Mouse (Mus musculus) c-Kit-positive CD71-positive TER-119-positive erythroid progenitor cells, embryonic 14.5 days (primary cell): ENCODE measurements around the gene Dpep2nb.
"Not testable (repeated sequence)": the region's sequence is repeated elsewhere in the genome, so short reads cannot be mapped to it uniquely, and the experiment has no call there.

ENCODE experiments used
- DNase-seq: peaks from one replicate; pipeline ENCODE4 v3.0.0-alpha.2; 2013; ENCODE audit warnings: low spot score

The Dpep2nb gene

DNA sequence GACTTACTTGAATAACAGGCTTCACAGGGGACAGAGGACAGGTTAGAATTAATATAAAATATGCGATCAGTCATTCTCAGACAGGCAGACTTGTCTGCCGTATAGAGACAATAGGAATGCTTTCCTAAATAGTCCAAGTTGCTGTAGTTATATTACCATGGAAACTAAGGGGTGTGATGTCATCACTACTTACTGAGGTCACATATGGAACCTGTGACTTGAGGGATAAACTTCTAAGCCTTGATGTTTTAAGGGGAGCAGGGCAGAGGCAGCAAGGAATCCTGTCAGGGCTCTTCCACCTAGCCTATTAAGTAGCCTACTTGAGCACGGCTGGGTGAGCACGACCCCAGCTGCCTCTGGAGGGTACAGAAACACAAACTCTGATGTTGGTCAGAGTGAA, at the start of gene Dpep2nb:
Gene Dpep2nb, minus strand, starts transcription at position 101 of the 400 bp plus-strand sequence.
- no peak for DNase-seq

DNA sequence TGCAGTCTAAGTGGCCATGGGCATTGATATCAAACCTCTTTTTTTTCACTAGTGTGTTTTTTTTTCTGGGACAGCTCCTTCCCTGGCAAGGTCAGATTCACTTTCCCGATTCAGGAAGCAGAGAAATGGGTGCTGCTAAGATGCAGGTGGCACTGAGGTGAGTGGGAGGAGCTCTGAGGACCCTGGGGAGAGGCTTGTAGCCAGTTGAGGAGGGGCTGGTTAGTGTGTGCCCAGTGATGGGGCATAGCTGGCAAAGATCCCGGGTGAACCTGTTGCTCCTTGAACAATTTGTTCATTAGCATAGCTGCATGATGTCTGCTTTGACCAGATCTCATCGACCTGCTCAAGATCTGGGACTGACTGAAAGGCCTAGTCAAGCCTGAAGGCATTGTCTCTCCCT, 49.3 kb upstream of the Dpep2nb start:
- DNase-seq, result no peak

DNA sequence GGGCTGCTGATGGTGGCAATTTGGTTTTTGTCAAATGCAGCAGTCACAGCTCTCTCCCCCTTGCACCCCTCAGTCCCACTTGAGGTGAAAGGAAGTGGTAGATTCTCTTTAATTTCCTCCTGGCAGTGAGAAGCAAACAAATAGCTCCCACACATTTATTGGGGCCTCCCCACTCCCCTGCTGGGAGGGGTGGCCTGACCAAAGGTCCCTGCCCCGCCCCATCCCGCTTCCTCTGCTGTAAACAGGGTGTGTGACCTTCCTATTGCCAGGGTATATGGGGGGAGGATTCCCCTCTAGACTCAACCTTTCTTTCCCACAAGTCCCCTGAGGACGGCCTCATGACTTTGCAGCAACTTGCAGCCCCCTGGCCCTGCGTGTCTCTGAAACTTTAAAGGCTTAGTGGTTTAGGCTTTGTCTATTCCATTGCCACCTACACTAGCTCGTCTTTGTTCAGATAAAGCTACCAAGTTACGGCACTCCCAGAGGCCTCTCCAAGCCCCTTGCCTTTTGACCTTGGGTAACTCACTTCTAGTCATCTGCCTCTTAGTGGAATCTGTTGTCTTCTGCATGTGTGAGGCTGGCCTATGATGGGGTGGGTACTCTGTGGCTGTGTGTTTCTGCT, 48.5 kb upstream of the Dpep2nb start:
- no peak for DNase-seq

DNA sequence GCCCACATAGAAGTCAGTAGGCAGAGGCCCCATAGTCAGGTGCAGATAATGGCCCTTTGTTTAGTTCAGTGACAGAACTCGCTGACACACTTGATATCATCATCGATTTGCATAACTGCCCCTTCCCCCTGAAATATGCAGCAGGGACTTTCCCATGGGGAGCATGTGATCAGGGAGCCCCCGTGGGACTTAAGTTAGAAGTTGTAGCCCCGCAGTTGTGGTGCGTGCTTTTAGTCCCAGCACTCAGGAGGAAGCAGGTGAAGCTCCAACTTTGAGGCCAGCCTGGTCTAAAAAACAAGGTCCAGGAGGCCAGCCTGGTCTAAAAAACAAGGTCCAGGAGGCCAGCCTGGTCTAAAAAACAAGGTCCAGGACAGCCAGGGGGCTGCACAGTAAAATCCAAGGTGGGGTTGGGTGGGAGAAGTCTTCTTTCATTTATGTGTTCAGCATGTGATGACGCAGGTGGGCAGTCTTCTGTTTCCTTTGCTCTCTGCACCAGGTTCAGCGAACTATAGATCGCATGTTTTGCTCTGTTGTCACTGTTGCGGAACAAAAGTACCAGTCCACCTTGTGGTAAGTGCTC, 46.8 kb upstream of the Dpep2nb start:
- no peak for DNase-seq

DNA sequence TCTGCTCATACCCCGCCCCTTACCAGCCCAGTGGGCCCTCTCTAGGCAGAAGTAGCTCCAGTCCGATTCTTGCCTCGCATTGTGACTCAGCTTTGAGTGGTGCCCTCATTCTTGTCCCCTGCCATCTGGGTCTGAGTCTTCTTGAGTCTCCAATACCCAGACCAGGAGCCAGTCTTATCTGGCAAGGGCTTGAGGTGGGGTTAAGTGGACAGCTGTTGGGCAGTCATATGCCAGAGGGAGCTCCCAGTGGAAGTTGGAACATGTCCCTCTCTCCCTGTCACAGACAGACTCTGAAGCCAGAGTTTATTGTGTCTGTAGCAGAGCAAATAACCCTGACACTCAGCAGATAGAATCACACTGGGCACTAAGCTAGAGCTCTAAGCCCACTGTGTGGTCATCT, 45.3 kb upstream of the Dpep2nb start:
- DNase-seq, result no peak

DNA sequence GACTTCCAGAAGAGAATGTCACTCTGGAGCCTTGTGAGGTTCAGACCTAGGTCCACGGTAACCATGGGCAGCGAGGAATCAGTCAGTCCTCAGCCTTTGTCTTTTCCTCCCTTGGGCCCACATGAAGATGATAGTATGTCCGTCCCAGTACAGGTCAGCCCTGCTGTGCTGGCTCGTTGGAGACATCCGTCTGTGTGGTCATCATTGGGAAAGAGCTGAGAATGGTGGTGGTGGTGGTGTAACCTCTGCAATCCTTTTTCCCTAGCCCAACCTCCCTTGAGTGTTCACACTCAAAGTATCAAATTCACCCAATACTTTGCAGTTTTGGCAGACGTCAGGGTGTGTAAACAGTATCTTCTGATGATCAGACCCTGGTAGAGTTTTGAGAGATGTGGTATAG, 44.1 kb upstream of the Dpep2nb start:
- no peak for DNase-seq

DNA sequence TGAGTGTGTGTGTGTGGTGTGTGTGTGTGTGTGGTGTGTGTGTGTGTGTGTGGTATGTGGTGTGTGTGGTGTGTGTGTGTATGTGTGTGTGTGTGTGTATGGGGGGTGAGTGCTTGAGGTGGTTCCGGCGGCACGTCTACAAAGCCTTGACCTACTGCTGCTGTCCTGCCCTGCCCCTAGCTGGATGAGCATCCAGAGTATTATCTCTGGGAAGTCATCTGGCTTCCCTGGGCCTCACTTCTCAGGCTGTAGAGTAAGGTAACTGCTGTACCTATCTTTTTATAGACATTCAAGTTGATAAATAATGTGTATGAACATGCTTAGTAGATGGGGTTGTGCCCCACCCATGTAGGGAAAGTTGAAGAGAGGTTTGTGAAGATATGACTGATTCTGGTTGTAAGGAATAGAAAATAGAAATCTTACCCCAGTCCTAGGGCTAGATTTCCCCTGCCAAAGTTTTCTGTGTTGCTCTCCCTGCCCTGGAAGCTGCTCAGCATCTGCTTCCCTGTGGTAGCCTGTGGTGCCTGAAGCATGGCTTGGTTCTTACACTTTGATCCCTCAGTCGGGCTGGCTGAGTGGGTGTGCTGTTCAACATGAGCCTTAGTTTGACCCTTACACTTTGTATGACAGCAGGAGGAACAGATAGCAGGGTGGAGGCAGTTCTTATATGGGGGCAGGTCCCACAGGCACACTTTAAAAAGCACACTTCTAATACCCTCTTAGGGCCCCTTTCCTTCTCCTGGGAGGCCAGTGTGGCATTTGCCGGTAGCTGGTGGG, 42.3 kb upstream of the Dpep2nb start:
- peak; percentile 26 for DNase-seq

DNA sequence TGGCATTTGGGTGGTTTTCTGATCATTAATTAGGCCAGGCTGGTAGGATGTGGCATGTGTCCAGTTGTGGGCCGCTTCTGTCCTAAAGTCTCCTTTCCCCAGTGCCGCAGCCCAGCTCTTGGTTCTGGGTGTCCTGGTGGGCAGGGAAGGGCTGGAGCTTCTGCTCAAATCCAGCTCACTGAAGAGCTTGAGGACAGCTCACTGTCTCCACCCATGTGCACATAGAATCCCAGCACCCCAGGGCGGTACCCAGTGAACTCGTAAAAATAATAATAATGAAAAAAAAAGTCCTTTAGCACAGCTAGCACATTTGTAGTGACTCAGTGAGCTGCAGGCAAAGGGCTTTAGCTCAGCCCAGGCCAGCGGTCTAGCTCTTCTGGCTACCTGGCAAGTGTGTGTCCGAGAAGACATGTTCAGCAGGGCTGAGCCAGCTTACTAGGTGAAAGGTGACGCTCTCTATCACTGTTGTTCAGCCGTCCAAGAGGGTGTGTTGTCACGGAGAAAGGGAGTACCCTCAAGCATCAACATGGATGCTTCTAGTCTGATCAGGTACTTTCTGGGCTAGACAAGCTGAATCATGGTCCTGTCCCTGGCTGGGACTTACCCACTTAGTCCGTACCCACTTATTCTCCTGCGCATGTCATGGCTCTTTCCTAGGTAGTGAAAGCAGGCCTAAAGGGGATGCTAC, 41.2 kb upstream of the Dpep2nb start:
- DNase-seq, result peak; percentile 58

DNA sequence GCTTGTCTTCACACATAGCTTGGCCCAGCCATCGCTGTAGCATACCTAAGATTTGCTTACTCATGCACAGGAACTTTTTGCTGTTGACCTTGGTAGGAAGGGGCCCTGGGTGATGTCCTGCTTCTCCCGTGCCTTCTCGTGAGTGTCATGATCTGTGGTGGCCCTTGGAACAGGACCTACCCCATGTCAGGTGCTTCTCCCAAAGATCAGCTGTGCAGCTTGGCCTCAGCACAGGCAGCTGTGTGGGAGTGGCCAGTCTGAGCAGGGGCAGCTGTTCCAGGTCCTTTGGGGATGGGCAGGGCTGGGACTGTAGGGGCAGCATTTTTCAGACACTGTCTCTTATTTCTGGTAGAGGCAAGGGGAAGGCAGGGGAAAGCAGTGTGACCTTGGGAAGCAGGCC, 38.4 kb upstream of the Dpep2nb start:
- no peak for DNase-seq

DNA sequence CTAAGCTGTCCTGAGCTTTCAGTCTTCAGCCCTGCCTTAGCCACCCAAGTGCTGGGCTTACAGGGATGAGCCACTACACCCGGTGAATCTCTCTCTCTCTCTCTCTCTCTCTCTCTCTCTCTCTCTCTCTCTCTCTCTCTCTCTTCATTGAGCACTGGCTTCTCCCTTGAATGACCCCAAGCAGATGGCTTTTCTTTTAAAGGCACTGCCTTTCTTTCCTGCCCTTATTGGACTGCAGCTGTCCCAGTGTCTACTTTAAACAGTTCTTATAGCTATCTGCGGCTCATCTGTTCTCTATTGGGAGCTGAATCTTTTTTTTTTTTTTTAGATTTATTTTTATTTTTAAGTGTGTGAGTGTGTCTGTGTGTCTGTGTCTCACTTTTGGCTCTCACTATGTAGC, 37.3 kb upstream of the Dpep2nb start:
- no peak for DNase-seq

DNA sequence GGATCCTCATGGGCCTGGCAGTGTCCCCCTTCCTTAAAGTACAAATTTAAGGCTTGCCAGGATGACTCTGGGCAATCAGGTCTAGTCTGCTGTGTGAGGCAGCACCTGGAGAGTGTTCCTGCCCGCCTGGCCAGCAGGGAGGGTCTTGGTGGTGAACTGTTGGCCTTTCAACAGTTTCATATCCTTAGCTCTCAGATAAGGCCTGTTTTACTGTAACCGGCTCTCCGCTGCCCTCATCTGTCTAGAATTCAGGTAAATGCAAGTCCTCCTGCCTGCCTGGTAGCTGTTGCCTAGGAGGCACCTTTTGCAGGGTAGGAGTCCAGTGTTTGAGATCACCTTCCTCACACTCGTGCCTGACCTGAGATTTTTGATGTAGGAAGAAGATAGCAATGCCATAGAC, 34.4 kb upstream of the Dpep2nb start:
- DNase-seq, result no peak

DNA sequence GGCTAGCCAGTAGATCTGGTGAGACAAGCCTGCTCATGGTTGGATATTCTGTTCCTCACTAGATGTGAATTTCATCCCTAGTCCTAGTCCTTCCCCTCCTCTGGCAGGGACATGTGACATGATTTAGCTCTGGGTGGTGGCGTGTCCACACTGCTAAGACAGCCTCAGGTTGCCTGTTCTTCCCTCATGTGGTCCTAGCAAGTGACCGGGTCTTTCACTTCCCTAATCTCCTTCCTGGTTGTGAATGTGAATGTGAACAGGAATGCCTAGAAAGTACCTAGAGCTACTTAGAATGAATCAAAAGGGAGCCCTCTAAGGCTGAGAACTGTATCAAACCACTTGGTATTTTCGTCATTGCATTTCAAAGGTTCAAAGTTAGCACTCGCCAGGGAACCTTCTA, 33.8 kb upstream of the Dpep2nb start:
- no peak for DNase-seq

DNA sequence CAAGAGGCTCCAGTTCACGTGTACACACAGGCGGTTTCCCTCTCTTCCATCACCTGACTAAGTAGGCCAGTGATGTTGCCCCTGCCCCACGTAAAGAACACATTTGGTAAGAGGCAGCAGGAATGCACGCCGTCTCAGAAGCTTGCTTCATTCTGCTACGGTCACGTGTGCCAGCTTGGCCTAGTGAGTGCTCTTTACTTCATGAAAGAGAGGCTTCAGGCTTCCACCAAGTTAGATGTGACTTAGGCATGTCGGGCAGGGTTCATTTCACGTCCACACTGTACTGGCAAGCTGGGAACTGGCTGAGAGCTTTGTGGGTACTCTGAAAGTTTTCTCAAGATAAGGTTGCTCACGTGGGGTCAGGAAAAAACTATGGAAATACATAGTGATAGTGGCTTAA, 32.9 kb upstream of the Dpep2nb start:
- DNase-seq, result no peak

DNA sequence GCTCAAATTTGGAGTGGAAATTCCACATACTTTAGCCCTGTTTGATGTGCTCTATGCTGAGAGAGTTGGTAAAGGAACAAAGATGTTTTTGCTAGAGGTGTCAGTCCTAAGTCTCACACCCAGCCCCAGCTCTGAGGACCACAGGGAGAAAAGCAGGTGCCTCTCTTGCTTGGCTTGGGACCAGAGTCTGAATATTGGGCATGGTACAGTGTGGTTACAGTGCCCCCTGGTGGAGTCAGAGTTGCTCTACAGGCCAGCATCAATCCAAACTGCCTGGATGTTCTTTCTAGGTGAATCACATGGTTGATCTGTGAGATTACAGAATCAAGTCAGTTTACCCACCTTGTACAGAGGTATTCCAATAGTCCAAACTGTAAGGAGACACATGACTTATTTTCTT, 16.7 kb upstream of the Dpep2nb start:
- DNase-seq, result peak; percentile 80

DNA sequence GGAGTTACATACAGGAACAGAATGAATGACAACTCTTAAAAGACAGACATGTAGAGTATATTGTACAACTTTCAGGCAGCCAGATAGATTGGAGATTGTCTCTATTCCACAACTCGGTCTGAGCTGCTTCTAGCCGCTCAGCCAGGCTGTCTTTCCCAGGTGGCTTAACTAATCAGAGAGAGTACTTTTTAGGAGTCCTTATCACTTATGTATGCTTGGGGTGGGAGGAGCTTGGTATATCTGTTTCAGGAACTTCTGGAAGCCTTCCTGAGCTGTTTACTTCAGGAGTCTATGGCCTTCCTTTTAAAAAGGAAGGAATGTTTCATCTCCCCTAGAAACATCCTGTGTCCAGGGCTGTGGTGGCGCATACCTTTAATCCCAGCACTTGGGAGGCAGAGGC, 12.3 kb upstream of the Dpep2nb start:
- DNase-seq, result peak; percentile 29

DNA sequence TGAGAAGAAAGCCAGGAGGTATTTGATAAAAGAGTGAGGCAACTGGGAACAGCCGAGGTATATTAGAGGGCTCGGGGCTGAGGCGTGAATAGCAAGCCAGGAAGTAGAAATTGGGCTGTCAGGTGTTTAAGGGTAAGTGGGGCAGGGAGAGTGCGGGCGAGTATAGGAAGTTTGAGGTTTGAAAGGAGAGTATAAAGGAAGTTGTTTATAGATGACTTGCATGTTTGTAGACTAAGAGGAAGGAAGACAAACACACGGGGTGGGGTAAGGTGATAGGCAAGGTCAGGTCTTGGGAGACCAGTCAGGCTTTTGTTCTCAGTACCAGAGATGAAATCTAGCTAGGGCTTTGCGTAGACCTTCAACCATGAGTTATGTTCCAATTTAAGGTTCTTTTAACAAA, 11.4 kb upstream of the Dpep2nb start:
- no peak for DNase-seq

DNA sequence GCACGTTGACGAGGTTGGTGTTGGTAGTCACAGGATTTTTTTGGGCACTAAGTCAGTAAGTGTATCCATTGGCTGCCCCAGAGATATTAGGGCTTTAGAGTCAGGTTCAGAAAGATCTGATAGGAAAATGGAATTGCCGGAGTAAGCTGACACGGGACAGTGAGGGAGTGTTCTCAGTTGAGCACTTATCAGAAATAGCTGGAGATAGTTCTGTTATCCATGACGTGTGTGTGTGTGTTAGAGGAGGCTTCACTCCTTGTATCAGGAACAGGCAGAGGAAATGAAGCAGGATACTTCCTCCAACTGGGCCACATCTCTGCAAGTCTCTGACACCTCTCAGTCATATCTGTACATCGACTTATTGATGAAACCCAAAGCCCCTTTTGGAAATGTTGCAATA, 10.5 kb upstream of the Dpep2nb start:
- no peak for DNase-seq

DNA sequence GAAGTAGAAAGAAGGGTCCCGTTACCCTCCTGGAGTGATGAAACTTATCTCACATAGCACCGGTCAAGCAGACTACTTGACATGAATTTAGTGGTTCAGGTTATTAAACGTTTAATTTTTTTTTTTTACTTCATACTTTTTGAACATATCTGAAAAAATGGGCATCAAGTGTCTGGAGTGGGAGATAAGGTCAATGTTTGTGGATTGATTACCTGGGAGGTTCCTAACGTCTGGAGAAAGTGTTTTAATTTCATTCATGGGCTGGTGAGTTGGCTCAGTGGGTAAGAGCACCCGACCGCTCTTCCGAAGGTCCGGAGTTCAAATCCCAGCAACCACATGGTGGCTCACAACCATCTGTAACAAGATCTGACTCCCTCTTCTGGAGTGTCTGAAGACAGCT, 6.4 kb upstream of the Dpep2nb start:
- peak; percentile 76 for DNase-seq

DNA sequence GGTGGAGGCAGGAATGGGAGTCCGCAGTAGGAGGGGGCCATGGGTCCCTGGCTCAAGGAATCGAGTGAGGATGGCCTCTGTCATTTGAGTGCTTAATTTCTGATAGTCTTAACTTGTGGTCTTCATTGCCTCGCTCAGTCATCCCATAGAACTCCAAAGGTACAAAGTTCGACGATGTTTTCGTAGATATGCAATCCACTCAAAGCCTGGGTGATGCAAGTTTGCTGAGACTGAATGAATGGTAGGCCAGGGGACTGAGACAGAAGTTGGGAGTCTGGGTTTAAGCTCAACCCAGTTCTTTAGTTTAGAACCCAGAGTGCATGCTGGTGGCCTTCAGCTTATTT, 5.8 kb upstream of the Dpep2nb start, which contains the start of gene Ddx28:
Gene Ddx28, minus strand, starts transcription at position 240 of the 344 bp plus-strand sequence.
- DNase-seq, result peak; percentile 62

DNA sequence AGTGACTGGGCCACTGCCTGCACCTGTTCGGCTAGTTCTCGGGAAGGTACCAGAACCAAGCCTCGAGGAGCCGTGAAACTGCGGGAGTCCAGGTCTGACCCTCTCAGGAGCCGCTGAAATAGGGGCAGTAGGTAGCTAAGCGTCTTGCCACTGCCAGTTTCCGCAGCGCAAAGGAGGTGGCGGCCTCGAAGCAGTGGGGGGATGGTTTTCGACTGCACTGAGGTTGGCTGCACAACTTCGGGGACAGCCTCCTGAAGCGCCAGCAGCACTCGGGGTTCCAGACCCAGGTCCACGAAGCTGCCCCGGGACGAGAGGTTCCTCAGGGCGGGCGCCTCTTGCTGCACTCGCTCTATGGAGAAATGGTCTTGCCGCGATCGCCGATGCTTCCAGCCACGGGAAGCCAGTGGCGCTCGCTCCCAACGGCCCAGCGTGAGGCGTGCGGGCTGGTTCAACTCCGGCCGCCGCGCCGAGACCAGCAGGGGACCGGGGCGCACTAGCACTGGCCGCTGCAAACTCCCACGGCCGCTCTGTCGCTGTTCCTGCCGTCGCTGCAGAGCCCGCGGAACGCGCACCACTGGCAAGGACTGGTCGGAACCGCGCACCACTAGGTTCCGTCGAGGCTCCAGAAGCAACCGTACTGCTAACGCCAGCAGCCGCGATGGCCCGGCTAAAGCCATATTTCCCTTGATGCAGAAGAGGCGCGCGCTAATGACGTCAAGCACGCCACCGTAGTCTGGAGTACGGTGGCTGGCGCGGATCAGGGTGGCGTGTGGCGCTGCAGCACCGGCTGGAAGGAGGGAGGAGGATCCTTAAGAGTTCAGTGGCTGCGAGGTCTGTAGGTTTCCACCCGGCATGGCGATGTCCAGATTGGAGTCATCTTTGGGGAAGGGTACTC, 5.2 kb upstream of the Dpep2nb start:
- DNase-seq, result peak; percentile 93

DNA sequence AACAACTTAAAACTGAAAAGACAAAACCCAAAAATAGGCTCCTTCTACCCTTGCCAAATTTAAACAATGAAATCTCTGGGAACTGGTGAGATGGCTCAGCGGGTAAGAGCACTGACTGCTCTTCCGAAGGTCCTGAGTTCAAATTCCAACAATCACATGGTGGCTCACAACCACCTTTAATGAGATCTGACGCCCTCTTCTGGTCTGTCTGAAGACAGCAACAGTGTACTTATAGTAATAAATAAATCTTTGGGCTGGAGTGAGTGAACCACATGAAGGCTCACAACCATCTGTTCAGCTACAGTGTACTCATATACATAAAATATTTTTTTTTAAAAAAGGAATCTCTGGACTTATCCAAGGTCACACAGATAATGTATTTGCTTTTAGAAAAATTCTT, 2.1 kb upstream of the Dpep2nb start:
- not testable (repeated sequence) for DNase-seq

DNA sequence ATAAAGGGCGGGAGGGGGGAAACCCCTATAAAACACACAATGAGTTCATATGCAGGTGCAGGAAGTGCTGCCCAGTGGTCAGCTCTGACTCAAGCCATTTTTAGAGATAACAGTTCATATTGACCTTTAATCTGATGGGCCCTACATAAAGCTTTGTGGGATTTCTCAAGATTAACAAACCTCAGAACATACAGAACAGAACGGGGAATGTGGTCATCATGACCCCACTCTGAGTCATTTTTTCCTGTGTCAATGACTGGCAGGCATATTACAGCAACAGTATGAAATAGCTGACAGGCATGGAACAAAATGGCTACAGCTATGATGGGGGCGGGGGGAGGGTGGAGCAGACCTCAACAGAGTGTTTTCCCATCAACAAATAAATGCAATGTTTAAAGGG, 1.4 kb upstream of the Dpep2nb start:
- no peak for DNase-seq
